Mouse (Mus musculus): ENCODE results near the gene Gemin4. TPM values are rescaled to one million over a fixed set of nuclear protein-coding genes. Genes with fewer than 3 reads are reported as not detected.
A peak's percentile ranks its signal among the peaks of the same experiment; 100 is the strongest.
"Not testable (repeated sequence)": the region's sequence is repeated elsewhere in the genome, so short reads cannot be mapped to it uniquely, and the experiment has no call there.

Gemin4 gene
- polyA plus RNA-seq, 1 experiment from 2014 or later = 20.0 TPM

DNA sequence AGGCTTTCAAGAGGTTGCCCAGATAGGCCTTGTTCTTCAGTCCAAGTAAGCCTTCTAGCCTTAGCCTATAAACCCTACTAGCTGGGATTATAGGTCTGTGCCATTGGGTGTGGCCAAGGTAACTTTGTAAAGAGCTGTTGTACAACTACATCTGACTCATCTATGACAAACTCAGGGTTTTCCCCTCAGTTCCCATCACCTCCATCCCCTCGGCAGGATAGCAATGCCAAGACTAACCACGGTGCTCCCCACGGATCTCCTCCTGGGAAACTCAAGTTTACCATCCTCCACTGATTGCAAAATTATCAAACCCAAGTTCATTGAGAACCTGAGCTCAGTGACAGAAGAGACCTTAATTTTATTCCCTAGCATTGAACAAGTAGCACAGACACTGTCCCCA, 18.7 kb upstream of the Gemin4 start:
- Histone ChIP-seq H3K9me3 (ENCODE audit: control insufficient read depth, low read length) (no peaks in the 10 kb centered on the region), H3K4me3 (replicated peaks; ENCODE audit: low read depth, low read length) (no peak overlapping the region), H3K9ac (replicated peaks; ENCODE audit: low read length) (no peak overlapping the region), H3K27me3 (ENCODE audit: control insufficient read depth, insufficient read depth, low read length) (no peaks in the 10 kb centered on the region), H3K27ac (replicated peaks; ENCODE audit: low read depth, low read length) (no peak overlapping the region), H3K36me3 (ENCODE audit: control insufficient read depth, insufficient read depth, low read length) (peaks cover 72% of the 10 kb centered on the region), H3K4me1 (ENCODE audit: control insufficient read depth, insufficient read depth, low read length) (no peaks in the 10 kb centered on the region), H3K4me2 (ENCODE audit: low read length) (no peak overlapping the region)
- ATAC-seq (ENCODE audit: low FRiP score, low TSS enrichment) (no peak), DNase-seq (no peak)
- 94% methylated on average over 3 of the region's 3 CpGs for WGBS

GRCm38 (mm10) chr11:76225051-76225450, 7.6 kb upstream of the Gemin4 start:
- ATAC-seq (ENCODE audit: low FRiP score, low TSS enrichment) (no peak), DNase-seq (no peak)
- no peaks in the 10 kb centered on the region for H3K4me1 ChIP-seq (ENCODE audit: control insufficient read depth, insufficient read depth, low read length)
- peaks cover 46% of the 10 kb centered on the region for H3K36me3 ChIP-seq (ENCODE audit: control insufficient read depth, insufficient read depth, low read length)
- H3K4me3 ChIP-seq (replicated peaks; ENCODE audit: low read depth, low read length) = no peak overlapping the region
- H3K9ac ChIP-seq (replicated peaks; ENCODE audit: low read length) = no peak overlapping the region
- H3K27me3 ChIP-seq (ENCODE audit: control insufficient read depth, insufficient read depth, low read length) = no peaks in the 10 kb centered on the region
- H3K27ac ChIP-seq (replicated peaks; ENCODE audit: low read depth, low read length) = no peak overlapping the region
- no peak overlapping the region for H3K4me2 ChIP-seq (ENCODE audit: low read length)
- no peaks in the 10 kb centered on the region for H3K9me3 ChIP-seq (ENCODE audit: control insufficient read depth, low read length)

DNA sequence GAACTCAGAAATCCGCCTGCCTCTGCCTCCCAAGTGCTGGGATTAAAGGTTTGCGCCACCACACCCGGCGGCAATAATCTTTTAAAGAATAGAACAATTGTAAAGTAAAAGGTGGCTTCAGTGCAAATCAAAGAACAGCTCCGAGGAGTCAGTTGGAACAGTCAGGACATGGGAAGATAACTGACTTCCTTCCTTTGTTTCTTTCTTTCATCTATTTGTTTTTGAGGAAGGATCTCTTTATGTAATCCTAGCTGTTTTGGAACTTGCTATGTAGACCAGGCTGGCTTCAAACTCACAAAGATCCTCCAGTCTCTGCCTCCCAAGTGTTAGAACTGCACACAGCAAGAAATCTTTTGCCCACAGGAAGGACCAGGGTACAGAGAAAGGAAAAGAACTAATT, 7.2 kb upstream of the Gemin4 start:
- ATAC-seq (ENCODE audit: low FRiP score, low TSS enrichment) (no peak), DNase-seq (no peak)
- Histone ChIP-seq H3K4me1 (ENCODE audit: control insufficient read depth, insufficient read depth, low read length) (no peaks in the 10 kb centered on the region), H3K9ac (replicated peaks; ENCODE audit: low read length) (no peak overlapping the region), H3K4me2 (ENCODE audit: low read length) (no peak overlapping the region), H3K36me3 (ENCODE audit: control insufficient read depth, insufficient read depth, low read length) (peaks cover 50% of the 10 kb centered on the region), H3K9me3 (ENCODE audit: control insufficient read depth, low read length) (no peaks in the 10 kb centered on the region), H3K27me3 (ENCODE audit: control insufficient read depth, insufficient read depth, low read length) (no peaks in the 10 kb centered on the region), H3K4me3 (replicated peaks; ENCODE audit: low read depth, low read length) (no peak overlapping the region), H3K27ac (replicated peaks; ENCODE audit: low read depth, low read length) (no peak overlapping the region)
- 91% methylated on average over 5 of the region's 5 CpGs for WGBS

DNA sequence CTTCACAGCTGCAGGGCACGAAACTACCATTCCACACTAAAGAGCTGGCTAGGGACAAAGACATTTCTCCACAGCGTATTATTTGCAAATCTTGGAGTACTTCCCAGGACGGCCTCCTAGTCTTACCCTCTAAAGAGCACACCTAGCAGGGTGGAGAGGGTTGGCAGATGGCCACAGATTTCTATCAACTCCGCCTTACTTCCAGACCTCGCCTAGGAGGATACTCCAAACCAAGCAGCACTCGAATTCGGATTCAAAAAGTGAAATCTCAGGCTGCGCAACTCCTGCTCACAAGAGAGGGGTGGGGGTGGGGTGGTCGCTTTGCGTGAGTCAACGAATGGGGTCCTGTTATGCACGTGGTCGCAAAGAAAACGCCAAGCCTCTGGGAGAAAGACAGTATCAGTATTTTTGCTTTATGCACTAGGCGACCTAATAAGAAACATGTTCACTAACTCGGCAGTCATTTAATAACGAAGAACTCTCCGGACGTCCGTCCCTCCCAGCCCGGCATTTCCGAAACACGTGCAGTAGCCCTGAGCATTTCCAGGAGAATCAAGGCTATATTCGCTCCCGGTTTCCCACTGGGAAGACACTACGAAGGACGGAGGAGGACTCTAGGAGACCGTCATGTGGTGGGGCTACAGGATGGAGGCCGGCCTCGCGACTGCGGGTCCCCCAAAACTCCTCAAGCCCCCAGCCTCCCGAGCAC, 629 bp downstream of the Gemin4 start:
- peak overlapping the region; percentile 73 for H3K4me2 ChIP-seq (ENCODE audit: low read length)
- peak; percentile 68 for DNase-seq
- WGBS = 3% methylated on average over 33 of the region's 33 CpGs
- H3K27me3 ChIP-seq (ENCODE audit: control insufficient read depth, insufficient read depth, low read length) = no peaks in the 10 kb centered on the region
- peak overlapping the region; percentile 70 for H3K4me3 ChIP-seq (replicated peaks; ENCODE audit: low read depth, low read length)
- H3K36me3 ChIP-seq (ENCODE audit: control insufficient read depth, insufficient read depth, low read length) = peaks cover 44% of the 10 kb centered on the region
- ATAC-seq (ENCODE audit: low FRiP score, low TSS enrichment) = 0 out of 2 replicates have a peak, but pooled peaks have one; percentile 21
- H3K9me3 ChIP-seq (ENCODE audit: control insufficient read depth, low read length) = no peaks in the 10 kb centered on the region
- peaks cover 5% of the 10 kb centered on the region; the same call in 1 of the 2 replicates for H3K4me1 ChIP-seq (ENCODE audit: control insufficient read depth, insufficient read depth, low read length)
- H3K27ac ChIP-seq (replicated peaks; ENCODE audit: low read depth, low read length) = peak overlapping the region; percentile 88
- H3K9ac ChIP-seq (replicated peaks; ENCODE audit: low read length) = peak overlapping the region; percentile 82

- no peak for DNase-seq
- Histone ChIP-seq H3K9ac (replicated peaks; ENCODE audit: low read length) (peak overlapping the region; percentile 82; the same call in 1 of the 2 replicates), H3K4me2 (ENCODE audit: low read length) (peak overlapping the region; percentile 73), H3K9me3 (ENCODE audit: control insufficient read depth, low read length) (no peaks in the 10 kb centered on the region), H3K4me1 (ENCODE audit: control insufficient read depth, insufficient read depth, low read length) (peaks cover 5% of the 10 kb centered on the region; the same call in 1 of the 2 replicates), H3K36me3 (ENCODE audit: control insufficient read depth, insufficient read depth, low read length) (peaks cover 38% of the 10 kb centered on the region), H3K4me3 (replicated peaks; ENCODE audit: low read depth, low read length) (peak overlapping the region; percentile 70), H3K27me3 (ENCODE audit: control insufficient read depth, insufficient read depth, low read length) (no peaks in the 10 kb centered on the region), H3K27ac (replicated peaks; ENCODE audit: low read depth, low read length) (no peak overlapping the region)
- no peak for ATAC-seq (ENCODE audit: low FRiP score, low TSS enrichment)
- 95% methylated on average over 5 of the region's 5 CpGs for WGBS
These were observed 1.4 kb downstream of the Gemin4 start for GRCm38 (mm10) chr11:76216049-76216540.

GRCm38 (mm10) chr11:76215011-76215410, 2.5 kb downstream of the Gemin4 start:
- no peak overlapping the region for H3K4me2 ChIP-seq (ENCODE audit: low read length)
- no peak overlapping the region for H3K27ac ChIP-seq (replicated peaks; ENCODE audit: low read depth, low read length)
- DNase-seq (no peak), ATAC-seq (ENCODE audit: low FRiP score, low TSS enrichment) (no peak)
- no peaks in the 10 kb centered on the region for H3K27me3 ChIP-seq (ENCODE audit: control insufficient read depth, insufficient read depth, low read length)
- H3K4me1 ChIP-seq (ENCODE audit: control insufficient read depth, insufficient read depth, low read length) = peaks cover 5% of the 10 kb centered on the region; the same call in 1 of the 2 replicates
- H3K9ac ChIP-seq (replicated peaks; ENCODE audit: low read length) = no peak overlapping the region
- WGBS = 88% methylated on average over 2 of the region's 2 CpGs
- H3K4me3 ChIP-seq (replicated peaks; ENCODE audit: low read depth, low read length) = no peak overlapping the region
- no peaks in the 10 kb centered on the region for H3K9me3 ChIP-seq (ENCODE audit: control insufficient read depth, low read length)
- peaks cover 36% of the 10 kb centered on the region for H3K36me3 ChIP-seq (ENCODE audit: control insufficient read depth, insufficient read depth, low read length)

- Histone ChIP-seq H3K4me1 (ENCODE audit: control insufficient read depth, insufficient read depth, low read length) (peaks cover 5% of the 10 kb centered on the region; the same call in 1 of the 2 replicates), H3K4me2 (ENCODE audit: low read length) (no peak overlapping the region), H3K9me3 (ENCODE audit: control insufficient read depth, low read length) (no peaks in the 10 kb centered on the region), H3K36me3 (ENCODE audit: control insufficient read depth, insufficient read depth, low read length) (peaks cover 37% of the 10 kb centered on the region), H3K9ac (replicated peaks; ENCODE audit: low read length) (no peak overlapping the region), H3K27me3 (ENCODE audit: control insufficient read depth, insufficient read depth, low read length) (no peaks in the 10 kb centered on the region), H3K4me3 (replicated peaks; ENCODE audit: low read depth, low read length) (no peak overlapping the region), H3K27ac (replicated peaks; ENCODE audit: low read depth, low read length) (no peak overlapping the region)
- WGBS = 7% methylated on average over 5 of the region's 5 CpGs
- no peak for ATAC-seq (ENCODE audit: low FRiP score, low TSS enrichment)
- no peak for DNase-seq
These were observed 3.6 kb downstream of the Gemin4 start for GRCm38 (mm10) chr11:76213841-76214240.

DNA sequence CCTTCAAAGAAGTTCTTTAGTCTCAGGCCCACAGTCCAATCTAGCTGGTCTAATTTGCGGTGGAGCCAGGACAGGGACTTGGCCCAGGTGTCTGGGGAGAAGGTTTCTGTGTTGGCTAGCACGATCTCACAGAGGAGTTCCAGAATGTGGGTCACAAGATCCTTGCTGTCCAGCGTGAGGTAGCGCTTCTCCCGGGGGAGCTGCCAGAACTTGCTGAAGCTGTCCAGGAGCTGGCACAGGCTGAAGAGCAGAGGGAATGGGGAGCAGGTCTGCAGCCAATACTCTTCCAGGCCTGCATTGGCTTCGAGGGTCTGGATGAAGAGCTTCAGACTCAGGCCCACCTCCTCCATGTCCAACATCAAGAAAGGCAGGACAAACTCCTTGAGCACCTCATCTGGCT, 5.9 kb downstream of the Gemin4 start:
- not testable (repeated sequence) for H3K4me2 ChIP-seq (ENCODE audit: low read length); ATAC-seq (ENCODE audit: low FRiP score, low TSS enrichment); H3K27ac ChIP-seq (replicated peaks; ENCODE audit: low read depth, low read length); H3K9ac ChIP-seq (replicated peaks; ENCODE audit: low read length); H3K27me3 ChIP-seq (ENCODE audit: control insufficient read depth, insufficient read depth, low read length); H3K4me3 ChIP-seq (replicated peaks; ENCODE audit: low read depth, low read length); H3K4me1 ChIP-seq (ENCODE audit: control insufficient read depth, insufficient read depth, low read length); DNase-seq; H3K9me3 ChIP-seq (ENCODE audit: control insufficient read depth, low read length)
- peaks cover 60% of the 10 kb centered on the region for H3K36me3 ChIP-seq (ENCODE audit: control insufficient read depth, insufficient read depth, low read length)
- 94% methylated on average over 5 of the region's 6 CpGs for WGBS
